Mouse (Mus musculus) forebrain, embryonic 13.5 days (tissue): Measurements from ENCODE around the gene Rbl1. TPM values are rescaled to one million over a fixed set of nuclear protein-coding genes. Genes with fewer than 3 reads are reported as not detected.

Source experiments
- ATAC-seq: fragments of 200-750 bp; cut with Nextera tagmentation; 2 replicates; pipeline ENCODE4 v1.8.0; 2017
- H3K27ac ChIP-seq: fragments of 300-500 bp; sonication (generic); 2 replicates; pipeline ENCODE4 v1.5.1; 2015; ENCODE audit warnings: inconsistent platforms, mild to moderate bottlenecking, moderate library complexity
- H3K27me3 ChIP-seq: fragments of 300-500 bp; sonication (generic); 2 replicates; pipeline ENCODE4 v1.6.1; 2015; ENCODE audit warnings: mild to moderate bottlenecking, inconsistent platforms
- H3K36me3 ChIP-seq: fragments of 300-500 bp; sonication (generic); 2 replicates; pipeline ENCODE4 v1.6.1; 2015; ENCODE audit warnings: mild to moderate bottlenecking, inconsistent platforms; ENCODE audit not compliant: poor library complexity, severe bottlenecking
- H3K4me1 ChIP-seq: fragments of 300-500 bp; sonication (generic); 2 replicates; pipeline ENCODE4 v1.6.1; 2015; ENCODE audit warnings: inconsistent platforms
- H3K4me2 ChIP-seq: fragments of 300-500 bp; sonication (generic); 2 replicates; pipeline ENCODE4 v1.6.1; 2015; ENCODE audit warnings: inconsistent platforms, mild to moderate bottlenecking, moderate library complexity
- H3K4me3 ChIP-seq: fragments of 300-500 bp; sonication (generic); 2 replicates; pipeline ENCODE4 v1.5.1; 2015; ENCODE audit warnings: mild to moderate bottlenecking, inconsistent platforms
- H3K9ac ChIP-seq: fragments of 300-500 bp; sonication (generic); 2 replicates; pipeline ENCODE4 v1.6.1; 2015; ENCODE audit warnings: mild to moderate bottlenecking, inconsistent platforms
- H3K9me3 ChIP-seq: fragments of 300-500 bp; sonication (generic); replicated peaks from 2 replicates; pipeline ENCODE4 v1.6.1; 2016; ENCODE audit warnings: inconsistent platforms
- WGBS: fragments of 180-500 bp; shearing (Covaris S2); methylation state at CpG from one replicate; pipeline ENCODE4 v1.1.7; 2015; 5-methylcytosine and 5-hydroxymethylcytosine counted together
- polyA plus RNA-seq: library from polyadenylated mRNA; unstranded; fragments of >200 nt; fragmentation: Nextera tagmentation; extraction: Ambion mirVana; gene quantifications from 2 replicates; pipeline ENCODE4 v1.2.1, GENCODE M21; 2015

Gene Rbl1
- polyA plus RNA-seq, 1 experiment from 2014 or later, result 24.3 TPM

DNA sequence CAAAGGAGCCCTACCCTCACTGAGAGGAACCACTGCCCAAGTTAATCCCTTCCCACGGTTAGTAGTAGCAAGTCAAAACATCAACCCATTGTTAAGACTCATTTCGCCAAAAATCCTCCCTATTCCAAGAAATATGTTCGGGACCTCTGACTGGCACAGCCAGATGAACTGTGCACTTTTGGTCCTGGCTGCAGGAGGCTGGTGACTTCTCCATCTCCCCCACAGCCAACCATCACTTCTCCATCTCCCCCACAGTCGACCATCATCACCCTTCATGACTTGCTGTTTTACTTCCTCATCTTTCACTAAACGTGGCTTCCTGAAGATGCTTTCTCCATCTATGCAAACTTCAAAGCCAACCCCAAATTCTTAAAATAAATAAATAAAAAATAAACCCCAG is 65.5 kb downstream of the Rbl1 start:
- no peak overlapping the region for H3K4me2 ChIP-seq
- H3K27me3 ChIP-seq, result no peaks in the 10 kb centered on the region
- 88% methylated on average over 5 of the region's 5 CpGs for WGBS

DNA sequence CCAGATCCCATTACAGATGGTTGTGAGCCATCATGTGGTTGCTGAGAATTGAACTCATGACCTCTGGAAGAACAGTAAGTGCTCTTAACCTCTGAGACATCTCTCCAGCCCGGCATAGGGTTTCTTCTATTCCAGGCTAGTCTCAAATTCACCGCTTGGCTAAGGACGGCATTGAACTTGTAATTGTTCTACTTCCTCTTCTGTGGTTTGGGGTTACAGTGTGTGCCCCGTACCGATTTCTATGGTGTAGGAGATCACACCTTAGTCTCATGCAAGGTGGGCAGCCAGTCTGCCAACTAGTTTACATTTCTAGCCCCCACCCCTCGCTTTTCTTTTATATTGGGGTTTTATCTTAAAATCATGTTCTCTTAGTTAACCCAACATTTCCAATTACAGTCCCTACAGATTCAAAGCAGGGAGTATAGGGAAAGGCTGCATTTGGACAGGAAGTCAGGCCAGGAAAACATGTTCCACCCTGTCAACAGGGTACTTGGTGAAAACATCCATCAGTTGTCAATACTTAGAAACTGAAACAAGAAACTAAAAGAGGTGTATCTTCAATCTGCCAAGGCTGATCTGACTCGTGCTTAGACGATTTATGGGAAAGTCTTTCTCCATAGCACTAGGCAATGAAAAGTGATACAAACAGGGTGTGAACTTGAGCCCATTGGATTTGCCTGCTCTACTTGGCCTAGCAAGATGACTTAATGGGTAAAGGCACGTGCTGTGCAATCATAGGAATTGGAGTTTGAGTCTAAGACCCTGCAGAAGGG is 66.2 kb downstream of the Rbl1 start:
- Histone ChIP-seq H3K9me3 (peaks cover 10% of the 10 kb centered on the region), H3K4me1 (peaks cover 8% of the 10 kb centered on the region), H3K27me3 (no peaks in the 10 kb centered on the region), H3K9ac (no peak overlapping the region), H3K4me2 (no peak overlapping the region), H3K36me3 (no peaks in the 10 kb centered on the region), H3K4me3 (no peak overlapping the region), H3K27ac (no peak overlapping the region)
- ATAC-seq, result no peak
- 91% methylated on average over 9 of the region's 9 CpGs for WGBS

More for the DNA sequence above, 65.5 kb downstream of the Rbl1 start:
- H3K9me3 ChIP-seq, result peaks cover 10% of the 10 kb centered on the region
- H3K4me3 ChIP-seq, result no peak overlapping the region
- no peaks in the 10 kb centered on the region for H3K36me3 ChIP-seq
- peaks cover 6% of the 10 kb centered on the region for H3K4me1 ChIP-seq
- H3K9ac ChIP-seq, result no peak overlapping the region
- ATAC-seq, result no peak
- H3K27ac ChIP-seq, result no peak overlapping the region

DNA sequence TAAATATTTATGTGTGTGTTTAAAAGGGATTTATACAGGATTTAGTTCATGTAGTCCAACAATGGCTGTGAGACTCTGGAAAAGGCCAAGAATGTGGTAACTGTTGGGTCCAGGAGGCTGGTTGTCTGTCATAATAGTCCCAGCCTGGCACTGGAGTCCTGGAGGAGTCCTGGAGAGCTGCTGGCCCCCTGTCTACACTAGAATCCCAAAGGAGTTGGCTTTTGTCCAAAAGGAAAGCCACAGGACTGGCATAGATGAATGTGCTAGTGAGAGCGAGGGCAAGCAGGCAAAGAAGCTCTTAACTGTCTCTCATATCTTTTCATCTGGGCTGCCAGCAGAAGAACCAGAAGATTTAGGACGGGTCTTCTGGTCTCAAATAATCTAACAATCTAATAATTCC is 67.7 kb downstream of the Rbl1 start:
- no peak overlapping the region for H3K27ac ChIP-seq

DNA sequence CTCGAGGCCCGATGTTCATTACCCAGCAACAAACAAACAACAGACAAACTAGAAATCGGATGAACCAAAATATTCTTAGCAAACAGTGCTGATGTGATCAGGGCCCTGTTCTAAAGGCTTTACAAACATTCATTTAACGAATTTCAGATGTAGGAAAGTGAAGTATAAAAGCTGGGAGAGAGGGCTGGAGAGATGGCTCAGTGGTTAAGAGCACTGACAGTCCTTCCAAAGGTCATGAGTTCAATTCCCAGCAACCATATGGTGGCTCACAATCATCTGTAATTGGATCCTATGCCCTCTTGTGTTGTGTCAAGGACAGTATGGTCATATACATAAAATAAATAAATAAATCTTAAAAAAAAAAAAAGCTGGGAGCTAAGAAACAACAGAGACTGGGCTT is 68.2 kb downstream of the Rbl1 start:
- ATAC-seq, result no peak
- no peak overlapping the region for H3K4me3 ChIP-seq
- 91% methylated on average over 4 of the region's 4 CpGs for WGBS
- no peak overlapping the region for H3K27ac ChIP-seq
- H3K9me3 ChIP-seq, result peaks cover 10% of the 10 kb centered on the region
- no peak overlapping the region for H3K9ac ChIP-seq
- peaks cover 8% of the 10 kb centered on the region for H3K4me1 ChIP-seq
- H3K36me3 ChIP-seq, result no peaks in the 10 kb centered on the region
- H3K27me3 ChIP-seq, result no peaks in the 10 kb centered on the region
- no peak overlapping the region for H3K4me2 ChIP-seq

More for the DNA sequence above, 67.7 kb downstream of the Rbl1 start:
- H3K36me3 ChIP-seq, result no peaks in the 10 kb centered on the region
- H3K9ac ChIP-seq, result no peak overlapping the region
- no peak for ATAC-seq
- WGBS, result 73% methylated on average over 2 of the region's 2 CpGs
- H3K4me1 ChIP-seq, result peaks cover 8% of the 10 kb centered on the region
- no peak overlapping the region for H3K4me3 ChIP-seq
- H3K4me2 ChIP-seq, result no peak overlapping the region
- H3K27me3 ChIP-seq, result no peaks in the 10 kb centered on the region
- H3K9me3 ChIP-seq, result peaks cover 10% of the 10 kb centered on the region

DNA sequence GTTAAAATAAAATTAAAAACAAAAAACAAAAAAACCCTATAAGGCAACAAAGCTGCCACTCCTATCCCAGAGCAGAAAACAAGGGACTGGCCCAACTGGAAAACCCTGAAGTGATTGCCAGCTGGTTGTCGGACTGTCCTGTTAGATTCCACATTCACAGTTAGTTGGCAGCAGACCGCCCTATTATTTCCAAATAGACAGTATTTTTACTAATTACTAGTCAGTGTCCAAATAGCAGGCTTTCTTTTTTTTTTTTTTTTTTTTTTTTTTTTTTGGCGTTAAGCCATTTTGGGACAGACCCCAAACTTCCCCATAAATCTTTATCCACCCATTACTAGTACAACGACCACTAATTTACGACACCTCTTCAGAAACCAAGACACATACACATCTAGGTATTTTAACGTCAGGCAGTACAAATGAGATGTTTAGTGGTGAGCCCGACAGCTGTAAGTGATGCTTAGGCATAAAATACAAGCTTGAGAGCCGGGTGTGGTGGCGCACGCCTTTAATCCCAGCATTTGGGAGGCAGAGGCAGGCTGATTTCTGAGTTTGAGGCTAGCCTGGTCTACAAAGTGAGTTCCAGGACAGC is 68.7 kb downstream of the Rbl1 start:
- Histone ChIP-seq H3K9ac (0 out of 2 replicates have a peak overlapping the region, but pooled peaks have one; percentile 80), H3K27ac (peak overlapping the region; percentile 20; the same call in 1 of the 2 replicates), H3K27me3 (no peaks in the 10 kb centered on the region), H3K4me3 (peak overlapping the region; percentile 71), H3K9me3 (peaks cover 10% of the 10 kb centered on the region), H3K4me2 (peak overlapping the region; percentile 96), H3K4me1 (peaks cover 8% of the 10 kb centered on the region), H3K36me3 (no peaks in the 10 kb centered on the region)
- WGBS, result 81% methylated on average over 10 of the region's 10 CpGs
- peak; percentile 27; the same call in 1 of the 2 replicates for ATAC-seq

DNA sequence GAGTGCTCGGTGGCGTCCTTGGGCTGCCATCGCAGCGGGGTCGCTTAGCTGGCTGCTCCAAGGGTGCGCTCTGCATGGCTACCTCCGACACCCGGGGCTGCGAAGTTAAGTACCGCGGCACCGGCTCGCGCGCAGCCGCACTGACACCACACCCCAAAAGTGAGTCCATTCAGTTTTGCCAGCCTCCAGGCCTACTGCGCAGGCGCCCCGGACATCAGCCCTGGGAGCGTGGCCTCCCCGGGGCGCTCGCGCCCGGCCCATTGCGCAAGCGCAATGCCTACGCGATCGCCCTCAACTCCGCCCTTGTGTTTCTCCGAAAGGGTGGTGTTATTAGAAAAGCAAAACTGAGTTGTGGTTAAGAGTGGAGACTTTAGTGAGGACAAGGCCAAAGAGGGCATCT is 69.3 kb downstream of the Rbl1 start, which contains the start of gene Samhd1:
Samhd1 (minus strand) TSS at position 252 of the 400 bp plus-strand sequence.
- Histone ChIP-seq H3K27me3 (no peaks in the 10 kb centered on the region), H3K4me2 (peak within 1 kb of the TSS; percentile 96), H3K36me3 (no peaks in the 10 kb centered on the region), H3K4me3 (peak within 1 kb of the TSS; percentile 71), H3K9ac (peak within 1 kb of the TSS; percentile 80), H3K9me3 (peaks cover 4% of the 10 kb centered on the region), H3K27ac (peak within 1 kb of the TSS; percentile 20; the same call in 1 of the 2 replicates), H3K4me1 (peaks cover 8% of the 10 kb centered on the region)
- peak; percentile 93 for ATAC-seq
- 0% methylated on average over 32 of the region's 32 CpGs for WGBS

DNA sequence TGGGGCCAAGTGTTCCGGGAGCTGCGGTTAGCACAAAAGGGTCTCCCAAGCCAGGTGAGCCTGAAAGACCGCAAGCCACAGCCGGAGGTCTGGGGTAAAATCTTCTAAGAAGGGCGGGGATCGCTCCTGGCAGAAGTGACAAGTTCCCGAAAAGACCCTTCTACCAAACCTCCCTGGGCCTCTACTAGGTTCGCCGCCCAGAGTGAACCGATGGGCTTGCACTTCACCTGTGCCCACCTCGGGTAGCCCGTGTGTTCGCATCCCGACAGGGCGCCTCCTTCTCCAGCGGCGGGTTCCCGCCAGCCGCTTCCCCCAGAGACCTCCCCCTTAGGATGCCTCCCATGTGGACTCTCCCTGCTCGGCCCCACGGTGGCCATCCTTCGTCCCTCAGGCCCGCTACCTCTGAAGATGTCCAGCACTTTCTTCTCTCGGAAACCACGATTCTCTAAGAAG is 69.8 kb downstream of the Rbl1 start:
- Histone ChIP-seq H3K4me3 (peak overlapping the region; percentile 71), H3K4me1 (peaks cover 8% of the 10 kb centered on the region), H3K36me3 (no peaks in the 10 kb centered on the region), H3K27me3 (no peaks in the 10 kb centered on the region), H3K27ac (no peak overlapping the region), H3K9ac (peak overlapping the region; percentile 80), H3K4me2 (peak overlapping the region; percentile 96), H3K9me3 (no peaks in the 10 kb centered on the region; the same call in 1 of the 2 replicates)
- peak; percentile 59 for ATAC-seq
- under 1% methylated on average over 25 of the region's 25 CpGs for WGBS

DNA sequence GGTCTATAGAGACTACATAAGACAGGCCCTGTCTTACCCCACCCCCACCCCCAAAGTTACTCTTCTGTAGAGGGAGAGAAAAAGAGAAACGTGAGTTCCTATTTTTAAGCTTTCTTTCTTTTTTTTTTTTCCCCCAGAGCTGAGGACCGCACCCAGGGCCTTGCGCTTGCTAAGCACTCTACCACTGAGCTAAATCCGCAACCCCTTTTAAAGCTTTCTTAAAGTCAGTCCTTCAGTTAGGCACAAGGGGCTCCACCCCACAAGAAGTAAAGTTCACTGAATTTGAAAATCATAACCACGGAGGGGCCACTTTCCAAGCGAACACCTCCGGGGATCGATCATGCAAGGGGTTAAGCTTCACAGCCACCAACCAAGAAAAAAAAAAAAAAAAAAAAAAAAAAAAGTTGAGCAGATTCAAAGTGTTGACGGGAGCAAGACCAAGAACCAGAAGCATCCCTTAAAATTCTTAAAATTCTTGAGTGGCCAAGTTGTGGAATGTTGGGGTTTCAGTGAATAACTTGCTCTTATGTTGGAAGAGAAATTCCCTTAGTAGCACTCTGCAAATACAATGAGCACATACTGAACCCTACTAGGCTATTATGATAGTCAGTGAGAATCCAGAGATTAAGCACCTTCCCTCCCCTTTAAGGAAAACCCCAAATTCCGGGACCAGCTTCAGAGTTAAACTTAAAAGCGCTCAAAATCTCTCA is 70.4 kb downstream of the Rbl1 start:
- no peak for ATAC-seq
- peak overlapping the region; percentile 80 for H3K9ac ChIP-seq
- WGBS, result 16% methylated on average over 11 of the region's 11 CpGs
- no peaks in the 10 kb centered on the region for H3K9me3 ChIP-seq
- peaks cover 8% of the 10 kb centered on the region for H3K4me1 ChIP-seq
- no peaks in the 10 kb centered on the region for H3K36me3 ChIP-seq
- H3K4me3 ChIP-seq, result peak overlapping the region; percentile 71
- no peaks in the 10 kb centered on the region for H3K27me3 ChIP-seq
- H3K4me2 ChIP-seq, result peak overlapping the region; percentile 96
- no peak overlapping the region for H3K27ac ChIP-seq

DNA sequence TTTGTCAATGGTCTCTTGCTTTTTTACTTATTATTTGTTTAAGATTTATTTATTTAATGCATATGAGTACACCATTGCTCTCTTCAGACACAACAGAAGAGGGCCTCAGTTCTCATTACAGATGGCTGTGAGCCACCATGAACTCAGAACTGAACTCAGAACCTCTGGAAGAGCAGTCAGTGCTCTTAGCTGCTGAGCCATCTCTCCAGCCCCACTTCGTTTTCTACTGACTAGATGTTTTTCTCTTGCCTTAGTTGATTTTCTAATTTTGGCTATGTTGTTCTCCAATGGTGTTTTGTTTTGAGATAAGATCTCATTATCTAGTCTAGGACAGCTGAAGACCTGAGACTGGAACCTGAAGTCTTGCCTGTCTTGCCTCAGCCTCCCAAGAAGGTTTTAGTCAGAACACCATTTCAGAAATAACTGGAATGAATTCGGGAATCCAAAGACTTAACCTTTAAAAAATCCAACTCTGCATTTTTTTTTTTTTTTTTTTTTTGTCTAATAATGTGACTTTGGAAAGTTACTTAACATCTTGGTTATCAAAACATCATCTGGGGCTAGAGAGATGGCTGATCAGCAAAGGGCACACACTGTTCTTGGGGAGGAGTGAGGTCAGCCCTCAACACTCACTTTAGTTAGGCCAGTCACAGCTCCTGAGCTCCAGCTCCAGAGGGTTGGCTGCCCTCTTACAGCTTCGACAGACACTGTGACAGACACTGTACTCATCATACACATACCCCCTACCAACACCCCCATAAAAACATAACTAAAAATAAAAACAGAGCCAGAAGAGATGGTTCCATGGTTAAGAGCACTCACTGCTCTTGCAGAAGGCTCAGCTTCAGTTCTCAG is 71.4 kb downstream of the Rbl1 start:
- Histone ChIP-seq H3K9me3 (no peaks in the 10 kb centered on the region), H3K27ac (no peak overlapping the region), H3K4me3 (no peak overlapping the region), H3K4me2 (0 out of 2 replicates have a peak overlapping the region, but pooled peaks have one; percentile 13), H3K36me3 (no peaks in the 10 kb centered on the region; the same call in 1 of the 2 replicates), H3K4me1 (peaks cover 8% of the 10 kb centered on the region), H3K27me3 (no peaks in the 10 kb centered on the region), H3K9ac (no peak overlapping the region)
- no peak for ATAC-seq
- 85% methylated on average over 3 of the region's 3 CpGs for WGBS

DNA sequence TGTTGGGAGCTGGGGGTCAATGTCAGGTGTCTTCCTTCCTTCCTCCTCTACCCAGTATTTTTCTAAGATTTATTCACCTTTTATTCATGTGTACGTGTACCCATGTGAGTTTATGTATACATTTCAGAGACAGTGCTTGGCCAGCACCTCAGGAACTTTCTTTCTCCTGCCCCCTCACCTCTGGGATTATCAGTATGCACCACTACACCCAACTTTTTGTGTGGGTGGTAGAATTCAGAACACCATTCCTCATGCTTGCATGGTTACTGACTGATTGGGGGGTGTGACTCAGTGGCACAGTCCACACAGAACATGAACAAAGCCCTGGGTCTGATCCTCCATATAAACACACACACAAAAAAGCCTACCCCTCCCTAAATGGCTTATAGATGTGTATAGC is 72.2 kb downstream of the Rbl1 start:
- H3K4me2 ChIP-seq, result no peak overlapping the region
- no peak overlapping the region for H3K9ac ChIP-seq
- H3K36me3 ChIP-seq, result peaks cover under 1% of the 10 kb centered on the region; the same call in 1 of the 2 replicates
- peaks cover 8% of the 10 kb centered on the region for H3K4me1 ChIP-seq
- H3K9me3 ChIP-seq, result no peaks in the 10 kb centered on the region
- H3K27ac ChIP-seq, result no peak overlapping the region
- no peak overlapping the region for H3K4me3 ChIP-seq
- H3K27me3 ChIP-seq, result no peaks in the 10 kb centered on the region
- no peak for ATAC-seq
- whole genome bisulfite sequencing, result 85% methylated on average over 1 of the region's 1 CpGs

DNA sequence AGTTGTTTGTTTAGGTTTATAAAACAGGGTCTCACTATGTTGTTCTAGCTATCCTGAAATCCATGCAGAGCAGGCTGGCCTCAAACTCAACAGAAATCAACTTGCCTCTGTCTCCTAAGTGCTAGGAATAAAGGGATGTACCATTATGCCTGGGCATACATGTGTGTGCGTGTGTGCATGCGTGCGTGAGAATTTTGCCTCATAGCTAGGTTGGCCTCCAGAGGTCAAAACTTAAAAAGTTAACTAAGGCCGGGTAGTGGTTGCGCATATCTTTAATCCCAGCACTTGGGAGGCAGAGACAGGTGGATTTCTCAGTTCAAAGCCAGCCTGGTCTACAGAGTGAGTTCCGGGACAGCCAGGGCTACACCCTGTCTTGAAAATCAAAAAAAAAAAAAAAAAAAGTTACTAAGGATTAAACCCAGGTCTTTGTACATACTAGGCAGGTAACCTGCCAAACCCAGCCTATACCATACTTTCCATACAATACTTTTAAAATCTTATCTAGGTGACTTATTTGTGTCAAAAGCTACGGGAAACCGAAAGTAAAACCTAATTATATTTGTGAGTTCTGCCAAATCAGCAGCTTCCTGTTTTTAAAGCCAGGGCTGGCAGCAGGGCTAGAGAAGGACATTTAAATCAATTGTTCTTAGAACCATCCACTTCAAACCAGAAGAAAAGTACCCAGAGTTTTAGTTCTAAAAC is 73.4 kb downstream of the Rbl1 start:
- Histone ChIP-seq H3K27me3 (no peaks in the 10 kb centered on the region), H3K36me3 (peaks cover 12% of the 10 kb centered on the region; the same call in 1 of the 2 replicates), H3K4me3 (no peak overlapping the region), H3K9me3 (no peaks in the 10 kb centered on the region), H3K4me1 (peaks cover 8% of the 10 kb centered on the region), H3K9ac (no peak overlapping the region), H3K27ac (no peak overlapping the region), H3K4me2 (no peak overlapping the region)
- no peak for ATAC-seq
- WGBS, result 92% methylated on average over 8 of the region's 8 CpGs
